Mouse (Mus musculus) midbrain, embryonic 15.5 days (tissue): ENCODE measurements around the gene Ranbp1. TPM values are rescaled to one million over a fixed set of nuclear protein-coding genes. Genes with fewer than 3 reads are reported as not detected.

ENCODE experiments used
- ATAC-seq: fragments of 200-750 bp; cut with Nextera tagmentation; replicated peaks from 2 replicates; pipeline ENCODE4 v1.8.0; 2017; ENCODE audit warnings: moderate TSS enrichment
- H3K27ac ChIP-seq: fragments of 300-500 bp; sonication (generic); 2 replicates; pipeline ENCODE4 v1.5.1; 2015; ENCODE audit warnings: mild to moderate bottlenecking, inconsistent platforms
- H3K27me3 ChIP-seq: fragments of 300-500 bp; sonication (generic); replicated peaks from 2 replicates; pipeline ENCODE4 v1.6.1; 2015; ENCODE audit warnings: inconsistent platforms
- H3K36me3 ChIP-seq: fragments of 300-500 bp; sonication (generic); replicated peaks from 2 replicates; pipeline ENCODE4 v1.6.1; 2015; ENCODE audit warnings: inconsistent platforms
- H3K4me1 ChIP-seq: fragments of 300-500 bp; sonication (generic); 2 replicates; pipeline ENCODE4 v1.6.1; 2015; ENCODE audit warnings: inconsistent platforms
- H3K4me2 ChIP-seq: fragments of 300-500 bp; sonication (generic); 2 replicates; pipeline ENCODE4 v1.6.1; 2015; ENCODE audit warnings: inconsistent platforms, mild to moderate bottlenecking, moderate library complexity
- H3K4me3 ChIP-seq: fragments of 300-500 bp; sonication (generic); 2 replicates; pipeline ENCODE4 v1.5.1; 2015; ENCODE audit warnings: mild to moderate bottlenecking, inconsistent platforms
- H3K9ac ChIP-seq: fragments of 300-500 bp; sonication (generic); 2 replicates; pipeline ENCODE4 v1.6.1; 2015; ENCODE audit warnings: mild to moderate bottlenecking, inconsistent platforms
- H3K9me3 ChIP-seq: fragments of 300-500 bp; sonication (generic); 2 replicates; pipeline ENCODE4 v1.6.1; 2016; ENCODE audit warnings: inconsistent platforms
- WGBS: fragments of 180-500 bp; shearing (Covaris S2); methylation state at CpG from one replicate; pipeline ENCODE4 v1.1.7; 2015; ENCODE audit warnings: mixed read lengths; 5-methylcytosine and 5-hydroxymethylcytosine counted together
- polyA plus RNA-seq: library from polyadenylated mRNA; unstranded; fragments of >200 nt; fragmentation: Nextera tagmentation; extraction: Ambion mirVana; gene quantifications from 2 replicates; pipeline ENCODE4 v1.2.1, GENCODE M21; 2015

The Ranbp1 gene
- polyA plus RNA-seq, 1 experiment from 2014 or later, result 360 TPM

GRCm38 (mm10) chr16:18233451-18233850 lies 15.1 kb downstream of the Ranbp1 start:
- no peak for ATAC-seq
- 44% methylated on average over 1 of the region's 1 CpGs for WGBS
- Histone ChIP-seq H3K4me3 (peak overlapping the region; percentile 66), H3K27ac (no peak overlapping the region), H3K9me3 (no peaks in the 10 kb centered on the region), H3K4me2 (peak overlapping the region; percentile 82), H3K4me1 (peaks cover 44% of the 10 kb centered on the region), H3K9ac (peak overlapping the region; percentile 20; the same call in 1 of the 2 replicates), H3K36me3 (0 out of 2 replicates have a peak, but pooled peaks cover 4% of the 10 kb centered on the region), H3K27me3 (no peaks in the 10 kb centered on the region)

DNA sequence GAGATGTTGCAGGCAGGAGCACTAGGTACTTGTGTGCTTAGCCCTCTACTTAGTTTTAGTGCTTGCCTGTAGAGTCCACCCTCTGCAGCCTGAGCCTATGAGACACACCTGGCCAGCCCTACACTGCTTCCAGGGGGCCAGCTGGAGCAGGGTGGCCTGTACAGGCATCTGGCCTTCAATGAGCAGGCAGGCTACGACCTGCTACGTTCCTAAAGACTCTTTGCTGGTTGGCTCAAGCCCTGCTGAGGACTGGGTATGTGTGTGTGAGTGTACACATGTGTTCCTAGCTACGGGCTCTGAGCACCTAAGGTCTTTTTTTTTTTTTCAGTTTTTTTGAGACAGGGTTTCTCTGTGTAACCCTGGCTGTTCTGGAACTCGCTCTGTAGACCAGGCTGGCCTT lies 17.1 kb downstream of the Ranbp1 start:
- no peak for ATAC-seq
- H3K36me3 ChIP-seq, result peaks cover 15% of the 10 kb centered on the region; the same call in 1 of the 2 replicates
- H3K9ac ChIP-seq, result no peak overlapping the region
- 91% methylated on average over 4 of the region's 4 CpGs for WGBS
- no peak overlapping the region for H3K4me2 ChIP-seq
- H3K4me3 ChIP-seq, result no peak overlapping the region
- H3K27ac ChIP-seq, result no peak overlapping the region
- H3K9me3 ChIP-seq, result no peaks in the 10 kb centered on the region
- peaks cover 41% of the 10 kb centered on the region for H3K4me1 ChIP-seq
- no peaks in the 10 kb centered on the region for H3K27me3 ChIP-seq

- Histone ChIP-seq H3K4me3 (no peak overlapping the region), H3K4me2 (no peak overlapping the region), H3K27ac (no peak overlapping the region), H3K9me3 (no peaks in the 10 kb centered on the region), H3K27me3 (no peaks in the 10 kb centered on the region), H3K9ac (no peak overlapping the region), H3K4me1 (peaks cover 37% of the 10 kb centered on the region), H3K36me3 (peaks cover 15% of the 10 kb centered on the region; the same call in 1 of the 2 replicates)
- 91% methylated on average over 3 of the region's 3 CpGs for whole genome bisulfite sequencing
- ATAC-seq, result no peak
Observed at GRCm38 (mm10) chr16:18231047-18231446, 17.5 kb downstream of the Ranbp1 start.

DNA sequence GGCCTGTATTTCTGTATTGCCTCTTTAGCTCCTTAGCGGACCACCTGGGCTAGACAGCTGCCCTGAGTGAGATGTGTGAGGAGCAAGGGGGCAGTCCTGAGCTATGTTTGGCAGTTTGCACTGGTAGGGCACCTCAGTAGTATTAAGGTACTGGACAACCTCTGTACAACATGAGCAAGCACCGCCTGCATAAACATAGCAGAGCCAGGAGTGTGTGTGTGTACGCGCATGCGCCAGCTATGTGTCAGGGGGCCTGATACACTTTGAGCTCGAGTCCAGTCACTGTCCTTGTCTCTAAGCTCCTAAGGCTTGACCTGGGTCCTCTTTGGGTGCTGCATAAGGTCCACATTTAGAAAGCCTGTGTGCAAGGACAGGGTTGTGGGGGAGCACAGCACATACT lies 17.9 kb downstream of the Ranbp1 start:
- peaks cover 19% of the 10 kb centered on the region; the same call in 1 of the 2 replicates for H3K36me3 ChIP-seq
- WGBS, result 90% methylated on average over 6 of the region's 6 CpGs
- ATAC-seq, result no peak

GRCm38 (mm10) chr16:18229622-18230021 lies 18.9 kb downstream of the Ranbp1 start:
- no peak for ATAC-seq
- Histone ChIP-seq H3K4me3 (no peak overlapping the region), H3K27ac (no peak overlapping the region), H3K4me2 (no peak overlapping the region), H3K36me3 (peaks cover 29% of the 10 kb centered on the region), H3K27me3 (no peaks in the 10 kb centered on the region), H3K9ac (no peak overlapping the region), H3K9me3 (no peaks in the 10 kb centered on the region), H3K4me1 (peaks cover 30% of the 10 kb centered on the region)
- WGBS, result 63% methylated on average over 11 of the region's 11 CpGs

More for the DNA sequence above, 17.9 kb downstream of the Ranbp1 start:
- Histone ChIP-seq H3K4me1 (peaks cover 33% of the 10 kb centered on the region), H3K4me2 (no peak overlapping the region), H3K9me3 (no peaks in the 10 kb centered on the region), H3K9ac (no peak overlapping the region), H3K27me3 (no peaks in the 10 kb centered on the region), H3K27ac (no peak overlapping the region), H3K4me3 (no peak overlapping the region)

DNA sequence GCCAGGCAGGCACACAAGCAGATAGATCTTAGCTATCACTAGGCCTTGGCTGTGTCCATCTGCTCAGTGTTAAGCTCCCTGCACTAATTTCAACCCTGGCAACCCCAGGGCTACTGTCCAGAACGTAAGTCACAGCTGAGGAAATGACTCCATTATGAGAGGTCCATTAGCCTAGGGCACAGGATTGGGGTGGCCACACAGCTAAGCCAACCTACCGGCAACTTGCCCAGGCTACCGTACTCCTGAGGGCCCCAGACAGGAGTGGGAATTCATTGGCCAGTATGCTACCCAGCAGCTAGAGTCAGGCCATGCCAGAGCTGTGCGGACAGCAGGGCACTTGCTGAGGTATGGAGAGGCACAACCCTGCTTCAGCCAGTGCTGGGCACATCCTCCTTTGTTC lies 19.7 kb downstream of the Ranbp1 start:
- H3K9me3 ChIP-seq, result no peaks in the 10 kb centered on the region
- no peak overlapping the region for H3K27ac ChIP-seq
- H3K4me3 ChIP-seq, result no peak overlapping the region
- H3K4me2 ChIP-seq, result no peak overlapping the region
- ATAC-seq, result no peak
- no peaks in the 10 kb centered on the region for H3K27me3 ChIP-seq
- peaks cover 24% of the 10 kb centered on the region for H3K4me1 ChIP-seq
- 90% methylated on average over 4 of the region's 4 CpGs for WGBS
- no peak overlapping the region for H3K9ac ChIP-seq
- peaks cover 36% of the 10 kb centered on the region for H3K36me3 ChIP-seq

DNA sequence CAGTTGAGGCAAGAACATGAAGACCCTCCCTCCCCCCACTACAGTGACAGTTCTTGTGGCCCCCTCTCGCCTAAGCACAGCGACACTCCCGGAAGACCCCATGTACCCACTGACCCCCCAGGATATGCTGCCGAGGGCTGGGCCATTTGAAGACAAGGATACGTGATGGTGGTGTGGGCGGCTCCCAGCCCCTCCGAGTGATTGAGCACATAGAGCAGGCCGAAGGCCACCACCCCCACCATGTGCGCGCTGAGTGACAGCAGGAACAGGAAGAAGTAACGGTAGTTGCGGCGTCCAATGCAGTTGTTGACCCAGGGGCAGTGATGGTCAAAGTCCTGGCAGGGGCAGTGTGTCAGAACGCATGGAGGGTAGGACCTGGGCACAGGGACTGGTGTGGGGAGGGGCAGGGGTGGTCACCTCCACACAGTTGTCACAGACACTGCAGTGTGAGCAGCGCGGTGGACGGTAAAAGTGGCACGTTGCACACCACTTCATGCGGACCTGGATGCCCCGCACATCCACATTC lies 20.6 kb downstream of the Ranbp1 start:
- H3K36me3 ChIP-seq, result peaks cover 45% of the 10 kb centered on the region

GRCm38 (mm10) chr16:18227187-18227586 lies 21.3 kb downstream of the Ranbp1 start:
- H3K4me1 ChIP-seq, result peaks cover 16% of the 10 kb centered on the region
- ATAC-seq, result no peak
- H3K27ac ChIP-seq, result no peak overlapping the region
- H3K36me3 ChIP-seq, result peaks cover 53% of the 10 kb centered on the region
- WGBS, result 94% methylated on average over 13 of the region's 13 CpGs
- H3K4me2 ChIP-seq, result no peak overlapping the region
- no peaks in the 10 kb centered on the region for H3K9me3 ChIP-seq
- H3K27me3 ChIP-seq, result no peaks in the 10 kb centered on the region
- no peak overlapping the region for H3K9ac ChIP-seq
- no peak overlapping the region for H3K4me3 ChIP-seq

More for the DNA sequence above, 20.6 kb downstream of the Ranbp1 start:
- ATAC-seq, result no peak
- Histone ChIP-seq H3K9ac (no peak overlapping the region), H3K4me3 (no peak overlapping the region), H3K27ac (no peak overlapping the region), H3K4me2 (no peak overlapping the region), H3K9me3 (no peaks in the 10 kb centered on the region), H3K27me3 (no peaks in the 10 kb centered on the region), H3K4me1 (peaks cover 16% of the 10 kb centered on the region)
- 95% methylated on average over 20 of the region's 20 CpGs for WGBS

GRCm38 (mm10) chr16:18222188-18222587 lies 26.3 kb downstream of the Ranbp1 start:
- H3K4me2 ChIP-seq, result no peak overlapping the region
- H3K9me3 ChIP-seq, result no peaks in the 10 kb centered on the region
- H3K27me3 ChIP-seq, result no peaks in the 10 kb centered on the region
- WGBS, result 88% methylated on average over 11 of the region's 11 CpGs
- no peak overlapping the region for H3K4me3 ChIP-seq
- H3K9ac ChIP-seq, result no peak overlapping the region
- H3K27ac ChIP-seq, result no peak overlapping the region
- peaks cover 43% of the 10 kb centered on the region for H3K36me3 ChIP-seq
- ATAC-seq, result no peak
- peaks cover 12% of the 10 kb centered on the region for H3K4me1 ChIP-seq

DNA sequence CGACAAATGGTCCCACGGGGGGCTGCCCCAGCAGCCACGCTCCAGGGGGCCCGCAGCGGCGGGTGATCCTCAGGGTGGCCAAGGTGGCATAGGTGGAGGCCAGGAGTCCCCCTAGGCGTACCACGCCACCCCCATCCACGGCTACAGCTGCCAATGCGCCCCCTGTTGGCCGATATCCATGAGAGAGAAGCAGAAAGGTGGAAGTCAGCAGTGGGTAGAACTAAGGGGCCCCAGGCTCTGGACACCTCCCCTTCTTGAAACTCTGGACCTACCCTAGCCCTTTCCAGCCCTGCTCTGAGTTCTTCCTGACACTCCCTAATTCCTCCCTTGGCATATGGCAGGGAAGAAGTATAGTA lies 27.0 kb downstream of the Ranbp1 start:
- H3K36me3 ChIP-seq, result peaks cover 38% of the 10 kb centered on the region
- no peaks in the 10 kb centered on the region for H3K9me3 ChIP-seq
- H3K4me3 ChIP-seq, result no peak overlapping the region
- 77% methylated on average over 11 of the region's 11 CpGs for WGBS
- ATAC-seq, result no peak
- H3K4me1 ChIP-seq, result peaks cover 12% of the 10 kb centered on the region
- H3K9ac ChIP-seq, result no peak overlapping the region
- H3K4me2 ChIP-seq, result no peak overlapping the region
- H3K27ac ChIP-seq, result no peak overlapping the region
- no peaks in the 10 kb centered on the region for H3K27me3 ChIP-seq

DNA sequence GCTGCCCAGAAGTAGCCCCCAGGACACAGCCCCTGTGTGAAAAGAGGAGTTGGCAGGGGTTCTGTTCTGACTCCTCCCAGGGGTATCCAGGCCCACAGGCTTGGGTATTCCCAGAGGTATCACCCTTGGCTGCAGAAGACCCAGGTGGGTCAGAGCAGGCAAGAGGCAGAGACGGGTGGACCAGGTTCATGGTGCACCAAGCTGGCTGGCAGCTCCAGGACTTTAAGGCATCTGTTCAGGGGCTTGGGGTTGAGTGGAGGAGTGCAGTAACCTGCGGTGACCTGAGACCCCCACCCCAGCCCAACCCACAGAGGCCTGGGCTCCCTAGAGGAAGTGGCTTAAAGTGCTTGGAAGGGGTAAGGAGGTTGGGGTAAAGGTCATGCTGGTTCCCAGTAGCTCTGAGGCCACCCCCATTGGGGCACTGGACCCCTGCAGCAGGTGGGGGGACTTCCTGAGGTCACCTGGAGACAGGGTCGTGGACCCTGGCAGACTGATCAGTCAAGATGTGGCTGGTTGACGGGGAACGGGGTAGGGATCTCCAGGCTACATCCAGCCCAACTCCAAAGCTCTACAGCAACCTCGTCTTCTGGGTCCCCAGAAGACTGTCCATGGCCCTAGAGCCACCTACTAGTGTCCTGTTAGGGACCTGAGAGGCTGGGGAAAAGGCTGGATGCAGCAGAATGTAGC lies 27.5 kb downstream of the Ranbp1 start:
- Histone ChIP-seq H3K27ac (no peak overlapping the region), H3K4me3 (no peak overlapping the region), H3K4me1 (peaks cover 15% of the 10 kb centered on the region), H3K9me3 (no peaks in the 10 kb centered on the region), H3K27me3 (no peaks in the 10 kb centered on the region), H3K9ac (no peak overlapping the region), H3K36me3 (peaks cover 38% of the 10 kb centered on the region), H3K4me2 (no peak overlapping the region)
- ATAC-seq, result 0 out of 2 replicates have a peak, but pooled peaks have one; percentile 6
- 91% methylated on average over 6 of the region's 6 CpGs for WGBS

- Histone ChIP-seq H3K4me1 (peaks cover 25% of the 10 kb centered on the region), H3K4me3 (no peak overlapping the region), H3K27me3 (no peaks in the 10 kb centered on the region), H3K27ac (no peak overlapping the region), H3K36me3 (peaks cover 28% of the 10 kb centered on the region), H3K9me3 (no peaks in the 10 kb centered on the region), H3K9ac (no peak overlapping the region), H3K4me2 (no peak overlapping the region)
- ATAC-seq, result no peak
- 66% methylated on average over 8 of the region's 8 CpGs for WGBS
Observed at GRCm38 (mm10) chr16:18220001-18220400, 28.5 kb downstream of the Ranbp1 start.

DNA sequence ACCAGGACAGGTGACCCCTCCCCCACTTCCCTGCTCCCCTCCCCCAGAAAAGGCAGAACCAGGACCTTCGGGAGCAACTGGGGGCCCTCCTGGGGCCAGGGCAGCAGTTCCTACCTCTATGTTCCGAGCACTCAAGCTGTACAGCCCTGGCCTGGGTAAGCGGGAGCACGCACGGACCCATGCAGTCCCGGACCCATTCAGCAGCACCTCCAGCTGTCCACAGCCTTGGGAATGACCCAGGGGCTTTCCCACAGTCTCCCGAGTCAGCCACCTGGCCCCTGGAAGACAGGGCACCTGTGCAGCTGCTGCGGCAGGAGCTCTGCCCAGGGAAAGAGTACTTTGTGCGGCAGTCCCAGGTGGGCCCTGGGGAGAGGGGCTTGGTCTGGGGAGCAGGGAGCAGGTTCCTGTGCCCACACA lies 29.9 kb downstream of the Ranbp1 start:
- H3K4me2 ChIP-seq, result no peak overlapping the region
- no peak overlapping the region for H3K27ac ChIP-seq
- H3K27me3 ChIP-seq, result no peaks in the 10 kb centered on the region
- no peak overlapping the region for H3K9ac ChIP-seq
- H3K36me3 ChIP-seq, result peaks cover 14% of the 10 kb centered on the region
- peaks cover 39% of the 10 kb centered on the region for H3K4me1 ChIP-seq
- H3K9me3 ChIP-seq, result no peaks in the 10 kb centered on the region
- WGBS, result 83% methylated on average over 9 of the region's 9 CpGs
- H3K4me3 ChIP-seq, result no peak overlapping the region
- ATAC-seq, result no peak
